Mouse (Mus musculus): Measurements from ENCODE around the gene Cacna1d. TPM values are rescaled to one million over a fixed set of nuclear protein-coding genes. Genes with fewer than 3 reads are reported as not detected.

The Cacna1d gene
- polyA plus RNA-seq, 1 experiment from 2014 or later: 4.3 TPM

DNA sequence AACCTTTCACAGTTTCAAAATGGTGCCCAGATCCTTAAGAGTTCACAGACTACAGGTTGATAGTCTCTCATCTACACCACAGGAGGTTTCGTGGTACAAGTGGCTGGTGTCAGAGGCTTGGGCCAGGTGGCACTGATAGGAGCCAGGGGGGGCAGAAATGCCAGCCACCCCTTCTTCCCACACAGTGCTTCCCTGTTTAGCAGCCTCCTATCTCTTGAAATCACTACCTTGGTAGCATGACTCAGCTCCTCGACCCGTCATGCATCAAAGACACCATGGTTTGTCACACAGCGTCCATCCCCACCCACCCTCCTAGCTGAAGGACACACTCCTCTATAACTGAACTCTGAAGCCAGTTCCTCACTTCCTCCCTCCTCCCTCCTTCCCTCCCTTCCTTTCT lies 398.8 kb downstream of the Cacna1d start:
- no peak overlapping the region for H3K9ac ChIP-seq (ENCODE audit: low read length)
- 87% methylated on average over 4 of the region's 4 CpGs for WGBS
- no peaks in the 10 kb centered on the region for H3K27me3 ChIP-seq (replicated peaks; ENCODE audit: control insufficient read depth, insufficient read depth, low read length)
- H3K9me3 ChIP-seq (replicated peaks; ENCODE audit: control insufficient read depth, low read length): no peaks in the 10 kb centered on the region
- H3K36me3 ChIP-seq (ENCODE audit: control insufficient read depth, insufficient read depth, low read length): no peaks in the 10 kb centered on the region
- no peak overlapping the region for H3K4me2 ChIP-seq (ENCODE audit: low read length)
- no peak for DNase-seq (ENCODE audit: low spot score)
- ATAC-seq: no peak
- no peak overlapping the region for H3K27ac ChIP-seq (ENCODE audit: low read depth, low read length)
- H3K4me3 ChIP-seq (ENCODE audit: low read depth, low read length): no peak overlapping the region
- no peaks in the 10 kb centered on the region for H3K4me1 ChIP-seq (ENCODE audit: control insufficient read depth, insufficient read depth, low read length)

DNA sequence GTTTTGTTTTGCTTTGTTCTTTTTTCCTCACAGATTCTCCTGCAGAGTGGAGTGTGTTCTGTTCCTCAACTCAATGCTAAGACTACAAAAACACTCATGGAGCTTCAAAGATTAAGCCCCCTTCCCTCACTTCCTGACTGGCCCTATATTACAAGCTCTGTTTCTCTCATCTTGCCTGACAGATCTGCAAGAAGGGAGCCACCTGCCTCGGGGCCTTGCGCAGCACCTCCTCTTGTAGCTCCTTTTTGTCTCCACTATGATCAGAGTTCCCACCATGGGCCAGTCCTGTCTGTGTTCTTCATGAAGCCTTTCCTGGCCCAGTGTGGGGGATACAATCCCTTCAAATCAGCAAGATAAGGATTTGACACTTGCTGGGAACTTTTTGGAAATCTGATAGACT lies 399.2 kb downstream of the Cacna1d start:
- no peaks in the 10 kb centered on the region for H3K36me3 ChIP-seq (ENCODE audit: control insufficient read depth, insufficient read depth, low read length)
- DNase-seq (ENCODE audit: low spot score) (no peak), ATAC-seq (no peak)
- H3K4me3 ChIP-seq (ENCODE audit: low read depth, low read length): no peak overlapping the region
- no peaks in the 10 kb centered on the region for H3K4me1 ChIP-seq (ENCODE audit: control insufficient read depth, insufficient read depth, low read length)
- no peak overlapping the region for H3K9ac ChIP-seq (ENCODE audit: low read length)
- WGBS: 91% methylated on average over 2 of the region's 2 CpGs
- no peaks in the 10 kb centered on the region for H3K27me3 ChIP-seq (replicated peaks; ENCODE audit: control insufficient read depth, insufficient read depth, low read length)
- no peaks in the 10 kb centered on the region for H3K9me3 ChIP-seq (replicated peaks; ENCODE audit: control insufficient read depth, low read length)
- H3K4me2 ChIP-seq (ENCODE audit: low read length): no peak overlapping the region
- no peak overlapping the region for H3K27ac ChIP-seq (ENCODE audit: low read depth, low read length)

DNA sequence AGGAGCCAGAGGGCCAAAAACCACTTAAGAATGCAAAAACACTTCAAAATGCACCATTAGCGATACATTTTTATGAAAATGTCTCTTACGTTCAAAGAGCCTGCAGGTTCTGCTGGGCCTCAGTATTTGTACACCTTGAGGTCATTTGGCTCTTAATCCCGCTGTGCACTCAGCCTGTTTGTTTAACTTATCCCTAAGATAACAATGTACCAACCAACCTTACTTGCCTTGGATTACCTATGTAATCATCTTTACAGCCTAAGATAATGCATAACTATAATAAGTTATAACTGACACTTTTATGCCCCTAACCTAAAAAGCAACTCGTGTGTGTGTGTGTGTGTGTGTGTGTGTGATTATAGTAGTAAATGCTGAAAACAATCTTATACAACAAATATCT lies 411.5 kb downstream of the Cacna1d start:
- no peak overlapping the region for H3K9ac ChIP-seq (ENCODE audit: low read length)
- no peak overlapping the region for H3K4me2 ChIP-seq (ENCODE audit: low read length)
- no peaks in the 10 kb centered on the region; the same call in 1 of the 2 replicates for H3K4me1 ChIP-seq (ENCODE audit: control insufficient read depth, insufficient read depth, low read length)
- no peaks in the 10 kb centered on the region for H3K36me3 ChIP-seq (ENCODE audit: control insufficient read depth, insufficient read depth, low read length)
- no peak for ATAC-seq
- no peak for DNase-seq (ENCODE audit: low spot score)
- H3K4me3 ChIP-seq (ENCODE audit: low read depth, low read length): no peak overlapping the region
- 93% methylated on average over 4 of the region's 4 CpGs for WGBS
- H3K27me3 ChIP-seq (replicated peaks; ENCODE audit: control insufficient read depth, insufficient read depth, low read length): no peaks in the 10 kb centered on the region
- H3K9me3 ChIP-seq (replicated peaks; ENCODE audit: control insufficient read depth, low read length): no peaks in the 10 kb centered on the region
- no peak overlapping the region for H3K27ac ChIP-seq (ENCODE audit: low read depth, low read length)

DNA sequence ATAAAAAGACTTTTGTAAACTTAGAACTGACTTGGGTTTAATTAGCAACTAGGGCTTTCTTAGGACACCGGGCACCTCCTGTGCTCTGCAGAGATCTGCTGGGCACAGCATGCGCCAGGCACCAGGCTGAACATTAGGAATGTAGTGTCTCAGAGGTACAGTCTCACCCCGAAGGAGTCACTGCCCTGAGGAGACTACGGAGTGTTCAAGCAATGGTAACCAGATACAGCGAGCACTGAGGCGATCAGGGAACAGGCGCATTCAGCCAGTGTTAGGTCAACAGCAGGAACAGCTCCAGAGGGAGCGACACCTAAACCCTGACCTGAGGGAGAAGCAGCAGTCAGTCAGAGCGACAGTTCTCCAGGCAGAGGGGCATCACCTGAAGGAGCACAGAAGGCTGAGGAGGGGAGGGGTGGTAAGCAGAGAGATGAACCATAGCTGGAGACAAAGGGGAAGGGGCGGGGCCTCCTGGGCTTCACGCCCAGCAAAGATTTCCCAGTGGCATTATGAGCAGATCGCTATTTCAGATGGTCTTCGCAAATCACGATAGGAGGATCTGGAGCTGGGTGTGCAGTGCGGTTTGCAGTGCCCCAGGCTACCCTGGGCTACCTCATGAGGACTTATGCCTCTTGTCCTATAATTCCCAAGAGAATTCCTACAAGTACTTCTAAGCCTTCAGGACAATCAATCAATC lies 413.0 kb downstream of the Cacna1d start:
- no peaks in the 10 kb centered on the region for H3K27me3 ChIP-seq (replicated peaks; ENCODE audit: control insufficient read depth, insufficient read depth, low read length)
- no peaks in the 10 kb centered on the region for H3K9me3 ChIP-seq (replicated peaks; ENCODE audit: control insufficient read depth, low read length)
- no peak overlapping the region for H3K27ac ChIP-seq (ENCODE audit: low read depth, low read length)
- H3K4me1 ChIP-seq (ENCODE audit: control insufficient read depth, insufficient read depth, low read length): no peaks in the 10 kb centered on the region; the same call in 1 of the 2 replicates
- no peak overlapping the region for H3K4me2 ChIP-seq (ENCODE audit: low read length)
- 87% methylated on average over 15 of the region's 15 CpGs for WGBS
- no peaks in the 10 kb centered on the region; the same call in 1 of the 2 replicates for H3K36me3 ChIP-seq (ENCODE audit: control insufficient read depth, insufficient read depth, low read length)
- ATAC-seq (no peak), DNase-seq (ENCODE audit: low spot score) (no peak)
- H3K4me3 ChIP-seq (ENCODE audit: low read depth, low read length): no peak overlapping the region
- no peak overlapping the region for H3K9ac ChIP-seq (ENCODE audit: low read length)

DNA sequence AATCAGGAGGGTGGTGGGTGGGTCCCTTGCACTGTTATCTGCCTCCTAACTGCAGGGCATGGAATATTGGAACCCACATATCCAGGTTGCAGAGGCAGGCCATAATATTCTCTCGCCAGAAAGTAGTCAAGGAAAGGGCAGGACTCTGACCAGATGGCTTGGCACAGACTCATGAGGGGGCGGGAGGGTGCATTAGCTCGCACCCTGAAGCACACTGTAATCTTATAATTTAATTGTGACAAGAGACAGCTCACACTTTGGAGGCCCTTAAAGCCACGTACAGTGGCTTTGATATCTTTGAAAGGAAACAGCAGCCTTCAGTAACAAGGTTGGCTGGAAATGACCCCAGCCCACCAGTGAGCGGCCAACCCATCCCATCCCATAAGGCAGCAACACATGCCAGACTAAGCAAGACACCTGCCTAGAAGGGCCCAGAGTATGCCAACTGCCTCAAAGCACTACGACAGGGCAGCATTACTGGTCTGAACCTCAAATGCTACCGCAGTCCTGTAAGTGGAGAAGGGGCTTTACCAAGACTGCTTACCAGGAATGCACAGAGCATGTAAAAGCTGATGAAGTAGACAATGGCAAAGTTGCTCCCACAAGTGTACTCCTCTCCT lies 415.9 kb downstream of the Cacna1d start:
- 67% methylated on average over 7 of the region's 7 CpGs for WGBS
- Histone ChIP-seq H3K4me3 (ENCODE audit: low read depth, low read length) (no peak overlapping the region), H3K27ac (ENCODE audit: low read depth, low read length) (no peak overlapping the region), H3K9ac (ENCODE audit: low read length) (no peak overlapping the region), H3K9me3 (replicated peaks; ENCODE audit: control insufficient read depth, low read length) (no peaks in the 10 kb centered on the region), H3K27me3 (replicated peaks; ENCODE audit: control insufficient read depth, insufficient read depth, low read length) (no peaks in the 10 kb centered on the region), H3K4me2 (ENCODE audit: low read length) (no peak overlapping the region), H3K36me3 (ENCODE audit: control insufficient read depth, insufficient read depth, low read length) (no peaks in the 10 kb centered on the region; the same call in 1 of the 2 replicates), H3K4me1 (ENCODE audit: control insufficient read depth, insufficient read depth, low read length) (no peaks in the 10 kb centered on the region; the same call in 1 of the 2 replicates)
- DNase-seq (ENCODE audit: low spot score) (no peak), ATAC-seq (no peak)

DNA sequence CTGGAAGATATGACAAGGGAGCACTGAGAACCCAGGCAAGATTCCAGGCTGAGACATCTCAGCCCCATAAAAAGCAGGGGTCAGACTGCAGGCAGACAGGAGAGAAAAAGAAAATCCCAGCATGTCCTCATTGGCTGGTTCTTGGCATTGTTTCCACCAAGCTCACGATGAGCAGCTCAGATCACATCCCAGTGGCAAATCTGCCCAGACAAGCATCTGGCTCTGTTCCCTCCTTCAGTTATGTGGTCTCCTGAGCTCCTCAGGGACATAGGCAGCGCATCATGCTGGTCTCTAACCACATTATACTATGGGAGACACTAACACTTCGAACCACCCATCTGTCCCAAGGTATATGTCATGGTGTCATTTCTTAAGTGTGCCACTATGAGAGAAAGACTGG lies 422.7 kb downstream of the Cacna1d start:
- Histone ChIP-seq H3K4me2 (ENCODE audit: low read length) (no peak overlapping the region), H3K9me3 (replicated peaks; ENCODE audit: control insufficient read depth, low read length) (no peaks in the 10 kb centered on the region), H3K27ac (ENCODE audit: low read depth, low read length) (no peak overlapping the region), H3K9ac (ENCODE audit: low read length) (no peak overlapping the region), H3K4me3 (ENCODE audit: low read depth, low read length) (no peak overlapping the region), H3K4me1 (ENCODE audit: control insufficient read depth, insufficient read depth, low read length) (no peaks in the 10 kb centered on the region), H3K27me3 (replicated peaks; ENCODE audit: control insufficient read depth, insufficient read depth, low read length) (no peaks in the 10 kb centered on the region), H3K36me3 (ENCODE audit: control insufficient read depth, insufficient read depth, low read length) (no peaks in the 10 kb centered on the region)
- ATAC-seq (no peak), DNase-seq (ENCODE audit: low spot score) (no peak)
- WGBS: 77% methylated on average over 3 of the region's 3 CpGs

DNA sequence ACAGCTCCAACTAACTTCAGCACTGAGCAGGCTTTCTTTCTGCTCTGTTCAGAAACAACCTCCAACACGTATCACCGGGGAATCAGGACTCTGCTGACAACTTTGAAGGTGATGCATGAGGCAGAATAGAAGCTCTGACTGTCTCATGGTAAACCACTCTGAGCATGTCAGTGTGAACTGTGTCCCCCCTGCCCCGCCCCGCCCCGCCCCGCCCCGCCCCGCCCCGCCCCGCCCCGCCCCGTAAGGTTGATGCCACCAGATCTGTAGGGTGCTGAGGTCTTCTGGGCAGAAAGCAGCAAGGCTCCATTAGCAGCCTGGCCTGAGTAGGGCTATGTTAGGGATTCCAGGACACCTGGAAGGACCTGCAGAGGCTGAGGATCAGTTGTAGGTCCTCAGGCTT lies 424.5 kb downstream of the Cacna1d start:
- WGBS: 86% methylated on average over 12 of the region's 12 CpGs
- H3K27me3 ChIP-seq (replicated peaks; ENCODE audit: control insufficient read depth, insufficient read depth, low read length): no peaks in the 10 kb centered on the region
- no peaks in the 10 kb centered on the region for H3K36me3 ChIP-seq (ENCODE audit: control insufficient read depth, insufficient read depth, low read length)
- H3K4me1 ChIP-seq (ENCODE audit: control insufficient read depth, insufficient read depth, low read length): no peaks in the 10 kb centered on the region
- no peak overlapping the region for H3K4me2 ChIP-seq (ENCODE audit: low read length)
- H3K9me3 ChIP-seq (replicated peaks; ENCODE audit: control insufficient read depth, low read length): no peaks in the 10 kb centered on the region
- no peak overlapping the region for H3K27ac ChIP-seq (ENCODE audit: low read depth, low read length)
- H3K9ac ChIP-seq (ENCODE audit: low read length): no peak overlapping the region
- H3K4me3 ChIP-seq (ENCODE audit: low read depth, low read length): no peak overlapping the region
- DNase-seq (ENCODE audit: low spot score) (no peak), ATAC-seq (no peak)

DNA sequence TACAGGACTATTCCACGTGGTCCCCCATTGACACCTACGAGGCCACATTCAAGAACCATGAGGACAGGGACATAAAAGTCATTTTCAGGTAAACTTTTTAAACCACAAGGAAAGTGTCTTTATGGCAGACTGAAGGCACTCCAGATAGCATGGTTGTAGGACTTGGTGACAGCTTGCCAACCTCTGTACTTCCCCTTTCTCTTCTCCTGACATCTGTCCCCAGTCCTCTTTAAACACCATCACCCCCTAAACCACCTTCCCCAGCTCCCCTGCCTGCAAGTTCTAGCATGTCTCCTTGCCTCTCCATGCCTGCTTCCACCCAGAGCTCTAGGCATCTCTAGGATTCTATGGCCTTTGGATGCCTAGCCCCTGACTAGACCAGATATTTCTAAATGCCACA lies 426.4 kb downstream of the Cacna1d start:
- no peaks in the 10 kb centered on the region for H3K36me3 ChIP-seq (ENCODE audit: control insufficient read depth, insufficient read depth, low read length)

DNA sequence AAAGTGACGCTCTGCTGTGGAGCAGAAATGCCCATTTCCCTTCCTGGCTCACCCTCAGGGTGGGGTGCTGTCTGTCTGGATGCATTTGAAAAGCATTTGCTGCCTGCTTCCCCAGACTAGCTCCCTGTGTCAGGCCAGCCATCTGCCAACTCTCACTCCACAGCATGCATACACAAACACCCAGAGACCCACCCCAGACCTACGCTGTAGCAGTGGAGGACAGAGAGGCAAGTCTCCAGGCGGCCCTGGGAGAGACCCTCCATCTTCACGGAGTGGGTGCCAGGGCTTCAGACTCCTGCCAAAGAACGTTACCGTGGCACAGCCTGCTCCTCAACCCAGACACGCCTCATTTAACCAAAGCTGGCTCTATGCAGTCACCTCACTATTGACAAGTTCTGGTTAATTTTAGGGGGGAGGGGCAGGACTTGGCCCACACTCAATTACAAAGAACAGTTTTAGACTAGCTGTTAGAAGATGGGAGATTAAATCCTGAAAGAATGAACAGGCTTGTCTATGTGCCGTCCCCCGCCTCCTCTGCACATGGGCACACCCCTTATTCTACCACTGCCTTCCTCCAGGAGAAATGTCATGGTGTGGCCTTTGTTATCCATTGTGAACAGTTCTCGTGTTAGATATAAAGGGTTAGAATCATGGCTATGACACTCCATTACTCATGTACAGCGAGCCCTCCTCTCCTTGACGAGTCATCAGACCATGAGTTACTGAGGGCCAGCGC lies 435.1 kb downstream of the Cacna1d start:
- peak overlapping the region; percentile 79 for H3K27ac ChIP-seq (ENCODE audit: low read depth, low read length)
- ATAC-seq (peak; percentile 96), DNase-seq (ENCODE audit: low spot score) (peak; percentile 91)
- no peaks in the 10 kb centered on the region for H3K9me3 ChIP-seq (replicated peaks; ENCODE audit: control insufficient read depth, low read length)
- no peaks in the 10 kb centered on the region for H3K36me3 ChIP-seq (ENCODE audit: control insufficient read depth, insufficient read depth, low read length)
- no peak overlapping the region for H3K4me2 ChIP-seq (ENCODE audit: low read length)
- 26% methylated on average over 13 of the region's 13 CpGs for WGBS
- H3K4me3 ChIP-seq (ENCODE audit: low read depth, low read length): no peak overlapping the region
- no peaks in the 10 kb centered on the region for H3K27me3 ChIP-seq (replicated peaks; ENCODE audit: control insufficient read depth, insufficient read depth, low read length)
- H3K4me1 ChIP-seq (ENCODE audit: control insufficient read depth, insufficient read depth, low read length): no peaks in the 10 kb centered on the region; the same call in 1 of the 2 replicates
- H3K9ac ChIP-seq (ENCODE audit: low read length): no peak overlapping the region

More for the DNA sequence above, 426.4 kb downstream of the Cacna1d start:
- H3K27me3 ChIP-seq (replicated peaks; ENCODE audit: control insufficient read depth, insufficient read depth, low read length): no peaks in the 10 kb centered on the region
- no peaks in the 10 kb centered on the region for H3K9me3 ChIP-seq (replicated peaks; ENCODE audit: control insufficient read depth, low read length)
- 86% methylated on average over 2 of the region's 2 CpGs for WGBS
- no peak overlapping the region for H3K9ac ChIP-seq (ENCODE audit: low read length)
- no peak for ATAC-seq
- H3K4me2 ChIP-seq (ENCODE audit: low read length): no peak overlapping the region
- no peaks in the 10 kb centered on the region for H3K4me1 ChIP-seq (ENCODE audit: control insufficient read depth, insufficient read depth, low read length)
- H3K4me3 ChIP-seq (ENCODE audit: low read depth, low read length): no peak overlapping the region
- no peak for DNase-seq (ENCODE audit: low spot score)
- no peak overlapping the region for H3K27ac ChIP-seq (ENCODE audit: low read depth, low read length)
